In genomic region chr14:48852787-48853186, GRCm38 (mm10) we compare ENCODE assay signal across 10 mouse cellular contexts.
DNase-seq lines count a peak whose midpoint lies in the region; ATAC-seq and TF ChIP-seq lines count a peak whose summit lies in the region.
"Had no signal": no experiment of that assay in that cellular context is flagged by ENCODE, and none has a peak within 500 bp of the region (broad histone marks: within the 10 kb centered on the region; RNA-seq: fewer than 3 reads in every experiment).

No protein-coding gene starts in this region.

- H3K36me3 ChIP-seq in heart, embryonic 10.5 days = no peaks in the 10 kb centered on the region
- H3K36me3 ChIP-seq in embryonic facial prominence, embryonic 11.5 days (replicated peaks; ENCODE audit: control insufficient read depth, insufficient read depth, low read depth, low read length) = no peaks in the 10 kb centered on the region
- H3K36me3 ChIP-seq in hindbrain, postnatal 0 days (ENCODE audit: insufficient read depth, low read length) = no peaks in the 10 kb centered on the region
- no peaks in the 10 kb centered on the region for H3K36me3 ChIP-seq in midbrain, embryonic 16.5 days (ENCODE audit: control insufficient read depth, insufficient read depth, low read length)

- H3K4me2 ChIP-seq in embryonic facial prominence, embryonic 11.5 days (ENCODE audit: low read depth, low read length) = peak overlapping the region; percentile 33
- H3K4me2 ChIP-seq in hindbrain, postnatal 0 days (ENCODE audit: low read depth, low read length) = peak overlapping the region; percentile 45
- peak overlapping the region; percentile 31 for H3K4me2 ChIP-seq in midbrain, embryonic 16.5 days (ENCODE audit: low read length)

- peaks cover 7% of the 10 kb centered on the region; the same call in 1 of the 2 replicates for H3K4me1 ChIP-seq in heart, embryonic 10.5 days
- no peaks in the 10 kb centered on the region for H3K4me1 ChIP-seq in embryonic facial prominence, embryonic 11.5 days (ENCODE audit: control insufficient read depth, insufficient read depth, low read length)
- no peaks in the 10 kb centered on the region for H3K4me1 ChIP-seq in hindbrain, postnatal 0 days (ENCODE audit: insufficient read depth, low read length)
- peaks cover 11% of the 10 kb centered on the region for H3K4me1 ChIP-seq in midbrain, embryonic 16.5 days (ENCODE audit: control insufficient read depth, insufficient read depth, low read length)

- peak overlapping the region; percentile 29; the same call in 1 of the 2 replicates for H3K9ac ChIP-seq in embryonic facial prominence, embryonic 11.5 days (replicated peaks; ENCODE audit: low read length)
- H3K9ac ChIP-seq in hindbrain, postnatal 0 days (replicated peaks; ENCODE audit: low read length) = no peak overlapping the region
- H3K9ac ChIP-seq in midbrain, embryonic 16.5 days (ENCODE audit: low read depth, low read length) = no peak overlapping the region; the same call in 1 of the 2 replicates

- 10% methylated on average over 15 of the region's 15 CpGs for WGBS in heart, embryonic 10.5 days
- 6% methylated on average over 15 of the region's 15 CpGs for WGBS in embryonic facial prominence, embryonic 11.5 days
- 8% methylated on average over 15 of the region's 15 CpGs for WGBS in hindbrain, postnatal 0 days
- WGBS in midbrain, embryonic 16.5 days = 2% methylated on average over 15 of the region's 15 CpGs

- H3K27ac ChIP-seq in heart, embryonic 10.5 days = no peak overlapping the region
- no peak overlapping the region for H3K27ac ChIP-seq in embryonic facial prominence, embryonic 11.5 days (replicated peaks; ENCODE audit: low read depth, low read length)
- no peak overlapping the region for H3K27ac ChIP-seq in hindbrain, postnatal 0 days
- H3K27ac ChIP-seq in midbrain, embryonic 16.5 days (ENCODE audit: low read length) = no peak overlapping the region

- peak overlapping the region; percentile 42 for H3K4me3 ChIP-seq in heart, embryonic 10.5 days
- H3K4me3 ChIP-seq in embryonic facial prominence, embryonic 11.5 days (ENCODE audit: low read depth, low read length) = no peak overlapping the region
- H3K4me3 ChIP-seq in hindbrain, postnatal 0 days (ENCODE audit: low read length) = peak overlapping the region; percentile 16
- H3K4me3 ChIP-seq in midbrain, embryonic 16.5 days (ENCODE audit: low read depth, low read length) = peak overlapping the region; percentile 19; the same call in 1 of the 2 replicates
- H3K4me3 ChIP-seq: myocyte had no signal

- no peak for DNase-seq in heart, embryonic 10.5 days (ENCODE audit: low spot score)
- DNase-seq in heart, adult 8-10 months (ENCODE audit: low spot score) = no peak
- peak; percentile 67 for DNase-seq in embryonic facial prominence, embryonic 11.5 days (ENCODE audit: low spot score)
- DNase-seq in hindbrain, postnatal 0 days (ENCODE audit: low spot score) = peak; percentile 18
- DNase-seq in ovary, postnatal 14 days (ENCODE audit: low spot score) = no peak
- no peak for DNase-seq in cerebellum, adult 9-11 months
- DNase-seq in testis, postnatal 14 days (ENCODE audit: low spot score) = no peak
- DNase-seq: kidney, adult 18-20 months had no signal

- H3K9me3 ChIP-seq in heart, embryonic 10.5 days = no peaks in the 10 kb centered on the region
- H3K9me3 ChIP-seq in embryonic facial prominence, embryonic 11.5 days (replicated peaks; ENCODE audit: control insufficient read depth, low read length) = no peaks in the 10 kb centered on the region
- no peaks in the 10 kb centered on the region for H3K9me3 ChIP-seq in hindbrain, postnatal 0 days (ENCODE audit: low read length)
- H3K9me3 ChIP-seq in midbrain, embryonic 16.5 days (replicated peaks; ENCODE audit: control insufficient read depth, low read length, poor library complexity, severe bottlenecking) = no peaks in the 10 kb centered on the region

- no peaks in the 10 kb centered on the region for H3K27me3 ChIP-seq in heart, embryonic 10.5 days (ENCODE audit: insufficient read depth, poor library complexity, severe bottlenecking)
- no peaks in the 10 kb centered on the region for H3K27me3 ChIP-seq in embryonic facial prominence, embryonic 11.5 days (ENCODE audit: control insufficient read depth, insufficient read depth, low read length)
- peaks cover 15% of the 10 kb centered on the region; the same call in 1 of the 2 replicates for H3K27me3 ChIP-seq in hindbrain, postnatal 0 days (ENCODE audit: insufficient read depth, low read length)
- H3K27me3 ChIP-seq in midbrain, embryonic 16.5 days (ENCODE audit: control insufficient read depth, insufficient read depth, low read depth, low read length) = peaks cover 4% of the 10 kb centered on the region; the same call in 1 of the 2 replicates

- TF ChIP-seq CTCF in hindbrain, postnatal 0 days (IDR thresholded peaks at IDR 0.05; ENCODE audit: low read depth) = no peak

- no peak for ATAC-seq in embryonic facial prominence, embryonic 11.5 days (replicated peaks; ENCODE audit: insufficient number of reproducible peaks, low FRiP score, low TSS enrichment, low read depth)
- ATAC-seq in hindbrain, postnatal 0 days = no peak
- ATAC-seq in midbrain, embryonic 16.5 days = no peak

Comparison
In these comparisons a context has a peak if more than half of its experiments do, and no peak if none do; other contexts are left out.
1. DNase-seq: peak in embryonic facial prominence, embryonic 11.5 days (single experiment) and hindbrain, postnatal 0 days (single experiment); none in heart, embryonic 10.5 days (single experiment), heart, adult 8-10 months (single experiment), ovary, postnatal 14 days (single experiment), cerebellum, adult 9-11 months (single experiment) and testis, postnatal 14 days (single experiment).
2. Peak in every context shown above with its lines, with median percentiles within 50 percentile points of each other: H3K4me2 ChIP-seq.